Mouse (Mus musculus): Measurements from ENCODE around the gene Rragc. TPM values are rescaled to one million over a fixed set of nuclear protein-coding genes. Genes with fewer than 3 reads are reported as not detected.
A peak's percentile ranks its signal among the peaks of the same experiment; 100 is the strongest.

The Rragc gene
- polyA plus RNA-seq (2015; fragmentation: Nextera tagmentation; extraction: Ambion mirVana), result 44.1 and 46.3 TPM in 2 replicates

GRCm38 (mm10) chr4:123916748-123917547 is at the start of gene Rragc:
Gene Rragc, plus strand, starts transcription at chr4:123917446.
- ATAC-seq, result peak; percentile 100
- H3K27me3 ChIP-seq, result no peaks in the 10 kb centered on the region
- H3K9me3 ChIP-seq (replicated peaks), result no peaks in the 10 kb centered on the region
- H3K27ac ChIP-seq, result peak within 1 kb of the TSS; percentile 78
- H3K9ac ChIP-seq, result peak within 1 kb of the TSS; percentile 97
- peaks cover 33% of the 10 kb centered on the region for H3K36me3 ChIP-seq (ENCODE audit: poor library complexity, severe bottlenecking)
- WGBS, result under 1% methylated on average over 49 of the region's 49 CpGs
- peak within 1 kb of the TSS; percentile 96 for H3K4me2 ChIP-seq
- H3K4me1 ChIP-seq, result peaks cover 31% of the 10 kb centered on the region
- H3K4me3 ChIP-seq, result peak within 1 kb of the TSS; percentile 100

- no peak overlapping the region for H3K27ac ChIP-seq
Measured at GRCm38 (mm10) chr4:123893726-123894125, 23.5 kb upstream of the Rragc start.

DNA sequence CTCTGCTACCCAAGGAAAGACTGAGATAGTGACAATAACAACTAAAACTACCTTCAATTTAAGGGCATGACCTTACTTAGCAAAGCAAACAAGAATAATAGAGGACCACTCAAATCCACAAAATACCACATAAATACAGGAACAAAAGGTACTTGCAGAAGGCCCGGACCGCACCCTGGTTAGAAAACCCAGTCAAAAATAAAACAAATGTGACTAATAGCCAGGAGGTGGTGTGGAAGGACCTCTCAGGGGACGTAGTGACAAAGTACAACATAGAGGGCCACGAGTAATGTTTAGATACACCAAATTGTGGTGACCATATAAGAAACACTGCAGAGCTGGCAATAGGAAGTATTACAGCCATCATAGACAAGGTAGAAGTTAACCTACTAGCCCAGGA is 23.0 kb upstream of the Rragc start:
- no peak for ATAC-seq
- Histone ChIP-seq H3K36me3 (ENCODE audit: poor library complexity, severe bottlenecking) (no peaks in the 10 kb centered on the region), H3K27ac (no peak overlapping the region), H3K4me1 (no peaks in the 10 kb centered on the region), H3K9ac (no peak overlapping the region), H3K4me2 (no peak overlapping the region), H3K27me3 (no peaks in the 10 kb centered on the region), H3K9me3 (replicated peaks) (no peaks in the 10 kb centered on the region; the same call in 1 of the 2 replicates), H3K4me3 (no peak overlapping the region)
- WGBS, result 75% methylated on average over 4 of the region's 4 CpGs

More at GRCm38 (mm10) chr4:123893726-123894125, 23.5 kb upstream of the Rragc start:
- Histone ChIP-seq H3K9me3 (replicated peaks) (no peaks in the 10 kb centered on the region; the same call in 1 of the 2 replicates), H3K36me3 (ENCODE audit: poor library complexity, severe bottlenecking) (no peaks in the 10 kb centered on the region), H3K4me2 (no peak overlapping the region), H3K27me3 (no peaks in the 10 kb centered on the region), H3K9ac (no peak overlapping the region), H3K4me3 (no peak overlapping the region), H3K4me1 (no peaks in the 10 kb centered on the region)
- ATAC-seq, result no peak
- WGBS, result 90% methylated on average over 5 of the region's 5 CpGs

GRCm38 (mm10) chr4:123898696-123899095 is 18.6 kb upstream of the Rragc start:
- Histone ChIP-seq H3K4me1 (no peaks in the 10 kb centered on the region), H3K9ac (no peak overlapping the region), H3K27ac (no peak overlapping the region), H3K36me3 (ENCODE audit: poor library complexity, severe bottlenecking) (no peaks in the 10 kb centered on the region), H3K4me2 (no peak overlapping the region), H3K27me3 (no peaks in the 10 kb centered on the region), H3K4me3 (no peak overlapping the region), H3K9me3 (replicated peaks) (no peaks in the 10 kb centered on the region)
- ATAC-seq, result no peak
- WGBS, result 10% methylated on average over 5 of the region's 5 CpGs

GRCm38 (mm10) chr4:123903432-123903831 is 13.8 kb upstream of the Rragc start:
- Histone ChIP-seq H3K4me1 (peaks cover 21% of the 10 kb centered on the region), H3K27me3 (no peaks in the 10 kb centered on the region), H3K4me2 (no peak overlapping the region), H3K4me3 (no peak overlapping the region), H3K27ac (no peak overlapping the region), H3K9ac (no peak overlapping the region), H3K36me3 (ENCODE audit: poor library complexity, severe bottlenecking) (no peaks in the 10 kb centered on the region), H3K9me3 (replicated peaks) (no peaks in the 10 kb centered on the region)
- 75% methylated on average over 3 of the region's 3 CpGs for WGBS
- ATAC-seq, result no peak

- peak within 1 kb of the TSS; percentile 78 for H3K9ac ChIP-seq
- H3K4me2 ChIP-seq, result peak within 1 kb of the TSS; percentile 86
- H3K36me3 ChIP-seq (ENCODE audit: poor library complexity, severe bottlenecking), result peaks cover 5% of the 10 kb centered on the region
- H3K4me3 ChIP-seq, result peak within 1 kb of the TSS; percentile 73
- peak within 1 kb of the TSS; percentile 59 for H3K27ac ChIP-seq
- 1% methylated on average over 46 of the region's 49 CpGs for WGBS
- H3K4me1 ChIP-seq, result peaks cover 21% of the 10 kb centered on the region
- peak; percentile 100 for ATAC-seq
- no peaks in the 10 kb centered on the region for H3K9me3 ChIP-seq (replicated peaks)
- H3K27me3 ChIP-seq, result no peaks in the 10 kb centered on the region
Measured at GRCm38 (mm10) chr4:123904333-123905125, 12.7 kb upstream of the Rragc start, which contains the start of gene Mycbp. Gene Mycbp, plus strand, starts transcription at chr4:123904832.

DNA sequence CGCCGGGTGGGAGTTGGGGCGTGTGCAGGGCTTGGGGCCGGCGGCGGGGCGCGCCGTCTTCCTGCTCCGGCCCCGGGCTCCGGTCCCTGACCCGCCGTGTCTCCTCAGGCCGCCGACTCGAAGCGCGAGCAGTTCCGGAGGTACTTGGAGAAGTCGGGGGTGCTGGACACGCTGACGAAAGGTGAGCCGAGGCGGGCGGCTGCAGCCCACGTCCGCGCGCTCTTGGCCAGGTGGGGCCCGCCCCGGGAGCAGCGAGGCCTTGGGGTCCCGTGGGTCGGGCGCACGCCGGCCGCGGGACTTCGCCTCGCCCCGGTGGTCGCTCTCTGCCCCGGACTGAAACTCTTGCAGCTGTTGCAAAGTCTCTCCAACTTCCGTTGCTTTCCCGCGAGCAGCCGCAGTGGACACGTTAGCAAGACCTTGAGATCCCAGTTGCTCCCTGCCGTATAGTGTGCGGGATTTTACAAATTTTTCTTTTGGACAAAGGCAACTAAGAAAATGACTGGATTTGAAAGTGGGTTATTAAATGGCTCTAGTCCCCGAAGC is 12.0 kb upstream of the Rragc start:
- peak overlapping the region; percentile 78 for H3K9ac ChIP-seq
- ATAC-seq, result no peak; the same call in 1 of the 2 replicates
- H3K27me3 ChIP-seq, result no peaks in the 10 kb centered on the region
- WGBS, result under 1% methylated on average over 32 of the region's 53 CpGs
- no peaks in the 10 kb centered on the region for H3K9me3 ChIP-seq (replicated peaks)
- H3K4me1 ChIP-seq, result peaks cover 21% of the 10 kb centered on the region
- H3K36me3 ChIP-seq (ENCODE audit: poor library complexity, severe bottlenecking), result peaks cover 9% of the 10 kb centered on the region
- H3K4me2 ChIP-seq, result peak overlapping the region; percentile 86
- H3K4me3 ChIP-seq, result peak overlapping the region; percentile 73
- H3K27ac ChIP-seq, result peak overlapping the region; percentile 59

DNA sequence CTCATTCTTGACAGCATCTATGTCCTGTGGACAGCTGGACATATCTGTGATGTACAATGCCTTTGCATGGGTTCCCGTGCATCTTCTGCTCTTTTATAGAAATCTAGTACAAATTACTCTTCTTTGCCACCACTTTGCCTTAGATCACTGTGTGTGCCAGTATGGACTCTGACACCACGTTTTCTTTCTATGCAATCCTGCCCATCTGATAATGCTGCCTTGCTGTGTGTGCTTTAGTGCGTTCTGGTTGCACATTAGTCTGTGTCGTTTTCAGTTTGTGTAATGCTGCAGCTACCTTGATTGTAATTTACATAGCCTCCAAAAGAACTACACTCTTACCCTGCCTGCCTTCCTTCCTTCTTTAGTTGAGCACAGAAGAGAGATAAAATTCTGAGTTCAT is 5.7 kb upstream of the Rragc start:
- Histone ChIP-seq H3K27ac (no peak overlapping the region), H3K4me2 (no peak overlapping the region), H3K4me3 (no peak overlapping the region), H3K9ac (no peak overlapping the region), H3K36me3 (ENCODE audit: poor library complexity, severe bottlenecking) (peaks cover 34% of the 10 kb centered on the region), H3K27me3 (no peaks in the 10 kb centered on the region), H3K4me1 (peaks cover 21% of the 10 kb centered on the region), H3K9me3 (replicated peaks) (no peaks in the 10 kb centered on the region)
- 93% methylated on average over 4 of the region's 4 CpGs for WGBS
- no peak for ATAC-seq

- WGBS, result 86% methylated on average over 2 of the region's 2 CpGs
- Histone ChIP-seq H3K4me2 (no peak overlapping the region), H3K27ac (no peak overlapping the region), H3K27me3 (no peaks in the 10 kb centered on the region), H3K4me3 (no peak overlapping the region), H3K36me3 (ENCODE audit: poor library complexity, severe bottlenecking) (peaks cover 34% of the 10 kb centered on the region), H3K9ac (no peak overlapping the region), H3K9me3 (replicated peaks) (no peaks in the 10 kb centered on the region), H3K4me1 (peaks cover 18% of the 10 kb centered on the region)
- no peak for ATAC-seq
Measured at GRCm38 (mm10) chr4:123912431-123912830, 4.8 kb upstream of the Rragc start.

GRCm38 (mm10) chr4:123917548-123918140 is 398 bp downstream of the Rragc start, which contains the start of gene 4930535I16Rik:
Gene 4930535I16Rik, minus strand, starts transcription at chr4:123918022.
- ATAC-seq, result peak; percentile 48; the same call in 1 of the 2 replicates

GRCm38 (mm10) chr4:123918851-123919250 is 1.6 kb downstream of the Rragc start:
- Histone ChIP-seq H3K36me3 (ENCODE audit: poor library complexity, severe bottlenecking) (peaks cover 32% of the 10 kb centered on the region), H3K4me3 (peak overlapping the region; percentile 100), H3K4me2 (peak overlapping the region; percentile 96), H3K9me3 (replicated peaks) (no peaks in the 10 kb centered on the region), H3K27me3 (no peaks in the 10 kb centered on the region), H3K27ac (no peak overlapping the region), H3K9ac (0 out of 2 replicates have a peak overlapping the region, but pooled peaks have one; percentile 55), H3K4me1 (peaks cover 31% of the 10 kb centered on the region)
- 60% methylated on average over 2 of the region's 2 CpGs for WGBS
- ATAC-seq, result no peak

More at GRCm38 (mm10) chr4:123917548-123918140, 398 bp downstream of the Rragc start, which contains the start of gene 4930535I16Rik:
- peaks cover 31% of the 10 kb centered on the region for H3K36me3 ChIP-seq (ENCODE audit: poor library complexity, severe bottlenecking)
- no peaks in the 10 kb centered on the region for H3K27me3 ChIP-seq
- peak within 1 kb of the TSS; percentile 100 for H3K4me3 ChIP-seq
- H3K4me1 ChIP-seq, result peaks cover 31% of the 10 kb centered on the region
- no peaks in the 10 kb centered on the region for H3K9me3 ChIP-seq (replicated peaks)
- peak within 1 kb of the TSS; percentile 97 for H3K9ac ChIP-seq
- WGBS, result 0% methylated on average over 38 of the region's 63 CpGs
- H3K4me2 ChIP-seq, result peak within 1 kb of the TSS; percentile 96
- peak within 1 kb of the TSS; percentile 78 for H3K27ac ChIP-seq
